8 mouse cellular contexts compared by ENCODE assay signal in genomic region chr4:141559898-141560263, GRCm38 (mm10). TPM values are rescaled to one million over a fixed set of nuclear protein-coding genes. Genes with fewer than 3 reads are reported as not detected.
DNase-seq lines count a peak whose midpoint lies in the region; ATAC-seq and TF ChIP-seq lines count a peak whose summit lies in the region.

No protein-coding gene starts in this region.

- WGBS in neural tube, embryonic 11.5 days: 2% methylated on average over 9 of the region's 9 CpGs
- WGBS in embryonic facial prominence, embryonic 11.5 days: 3% methylated on average over 9 of the region's 9 CpGs
- under 1% methylated on average over 9 of the region's 9 CpGs for WGBS in liver, adult 2 months
- WGBS in midbrain, postnatal 0 days: 2% methylated on average over 9 of the region's 9 CpGs

- H3K79me2 ChIP-seq in liver, adult 2 months (ENCODE audit: control insufficient read depth, insufficient read depth, low read length): no peaks in the 10 kb centered on the region

- peak overlapping the region; percentile 53 for H3K9ac ChIP-seq in neural tube, embryonic 11.5 days (ENCODE audit: low read length)
- peak overlapping the region; percentile 44 for H3K9ac ChIP-seq in embryonic facial prominence, embryonic 11.5 days (replicated peaks; ENCODE audit: low read length)
- H3K9ac ChIP-seq in liver, adult 2 months (ENCODE audit: low read depth, low read length): peak overlapping the region; percentile 57
- peak overlapping the region; percentile 67 for H3K9ac ChIP-seq in midbrain, postnatal 0 days (replicated peaks; ENCODE audit: low read length, poor library complexity, severe bottlenecking)

- H3K4me2 ChIP-seq in neural tube, embryonic 11.5 days (ENCODE audit: low read depth): peak overlapping the region; percentile 65
- peak overlapping the region; percentile 72 for H3K4me2 ChIP-seq in embryonic facial prominence, embryonic 11.5 days (ENCODE audit: low read depth, low read length)
- peak overlapping the region; percentile 71 for H3K4me2 ChIP-seq in midbrain, postnatal 0 days (ENCODE audit: low read depth, low read length, poor library complexity, severe bottlenecking)

- 0 out of 2 replicates have a peak, but pooled peaks have one; percentile 23 for TF ChIP-seq POLR2A in liver, adult 2 months (IDR thresholded peaks at IDR 0.05; ENCODE audit: extremely low read depth, insufficient read depth, low read length)

- ATAC-seq in neural tube, embryonic 11.5 days (ENCODE audit: insufficient read depth, low FRiP score, low TSS enrichment): peak; percentile 62; the same call in 1 of the 2 replicates
- 0 out of 2 replicates have a peak, but pooled peaks have one; percentile 36 for ATAC-seq in embryonic facial prominence, embryonic 11.5 days (replicated peaks; ENCODE audit: insufficient number of reproducible peaks, low FRiP score, low TSS enrichment, low read depth)
- peak; percentile 65; the same call in 1 of the 2 replicates for ATAC-seq in midbrain, postnatal 0 days (ENCODE audit: low FRiP score)

- H3K4me1 ChIP-seq in neural tube, embryonic 11.5 days (ENCODE audit: control insufficient read depth, insufficient read depth, low read length): 0 out of 2 replicates have a peak, but pooled peaks cover 6% of the 10 kb centered on the region
- no peaks in the 10 kb centered on the region for H3K4me1 ChIP-seq in embryonic facial prominence, embryonic 11.5 days (ENCODE audit: control insufficient read depth, insufficient read depth, low read length)
- H3K4me1 ChIP-seq in liver, adult 2 months (ENCODE audit: control insufficient read depth, insufficient read depth, low read length): peaks cover 5% of the 10 kb centered on the region
- no peaks in the 10 kb centered on the region for H3K4me1 ChIP-seq in midbrain, postnatal 0 days (ENCODE audit: insufficient read depth, low read length)

- H3K27ac ChIP-seq in neural tube, embryonic 11.5 days (ENCODE audit: low read depth, low read length): peak overlapping the region; percentile 39; the same call in 1 of the 2 replicates
- peak overlapping the region; percentile 63 for H3K27ac ChIP-seq in embryonic facial prominence, embryonic 11.5 days (replicated peaks; ENCODE audit: low read depth, low read length)
- H3K27ac ChIP-seq in liver, adult 2 months (replicated peaks; ENCODE audit: insufficient read depth, low read depth, low read length): peak overlapping the region; percentile 81
- peak overlapping the region; percentile 93 for H3K27ac ChIP-seq in midbrain, postnatal 0 days (ENCODE audit: low read depth, low read length)

- peak overlapping the region; percentile 37 for H3K4me3 ChIP-seq in neural tube, embryonic 11.5 days (ENCODE audit: low read depth, low read length)
- peak overlapping the region; percentile 38 for H3K4me3 ChIP-seq in embryonic facial prominence, embryonic 11.5 days (ENCODE audit: low read depth, low read length)
- H3K4me3 ChIP-seq in liver, adult 2 months (ENCODE audit: insufficient read depth, low read depth, low read length): peak overlapping the region; percentile 36
- H3K4me3 ChIP-seq in midbrain, postnatal 0 days (ENCODE audit: low read depth, low read length): peak overlapping the region; percentile 35

- peak; percentile 97 for TF ChIP-seq CTCF in liver, adult 2 months (IDR thresholded peaks at IDR 0.05; ENCODE audit: low read depth, low read length)
- TF ChIP-seq CTCF in midbrain, postnatal 0 days (IDR thresholded peaks at IDR 0.05): peak; percentile 96

- no peaks in the 10 kb centered on the region for H3K36me3 ChIP-seq in neural tube, embryonic 11.5 days (ENCODE audit: control insufficient read depth, insufficient read depth, low read length)
- H3K36me3 ChIP-seq in embryonic facial prominence, embryonic 11.5 days (replicated peaks; ENCODE audit: control insufficient read depth, insufficient read depth, low read depth, low read length): no peaks in the 10 kb centered on the region
- H3K36me3 ChIP-seq in liver, adult 2 months (ENCODE audit: control insufficient read depth, insufficient read depth, low read length): no peaks in the 10 kb centered on the region
- H3K36me3 ChIP-seq in midbrain, postnatal 0 days (ENCODE audit: insufficient read depth, low read length): no peaks in the 10 kb centered on the region

- no peaks in the 10 kb centered on the region for H3K9me3 ChIP-seq in neural tube, embryonic 11.5 days (ENCODE audit: control insufficient read depth, low read length)
- H3K9me3 ChIP-seq in embryonic facial prominence, embryonic 11.5 days (replicated peaks; ENCODE audit: control insufficient read depth, low read length): no peaks in the 10 kb centered on the region
- no peaks in the 10 kb centered on the region for H3K9me3 ChIP-seq in midbrain, postnatal 0 days (ENCODE audit: low read length)

- H3K27me3 ChIP-seq in neural tube, embryonic 11.5 days (ENCODE audit: control insufficient read depth, insufficient read depth, low read length): no peaks in the 10 kb centered on the region
- no peaks in the 10 kb centered on the region for H3K27me3 ChIP-seq in embryonic facial prominence, embryonic 11.5 days (ENCODE audit: control insufficient read depth, insufficient read depth, low read length)
- H3K27me3 ChIP-seq in liver, adult 2 months (ENCODE audit: control insufficient read depth, insufficient read depth, low read length): no peaks in the 10 kb centered on the region
- no peaks in the 10 kb centered on the region for H3K27me3 ChIP-seq in midbrain, postnatal 0 days (ENCODE audit: insufficient read depth, low read length)

- DNase-seq in neural tube, embryonic 11.5 days (ENCODE audit: low spot score): peak; percentile 78
- no peak for DNase-seq in neural tube, embryonic 10.5 days (ENCODE audit: extremely low spot score, low spot score)
- peak; percentile 90 for DNase-seq in embryonic facial prominence, embryonic 11.5 days (ENCODE audit: low spot score)
- peak; percentile 85 for DNase-seq in heart, adult 8-10 months (ENCODE audit: low spot score)
- DNase-seq in kidney, adult 8-10 months: peak; percentile 82 to 86
- peak; percentile 84 for DNase-seq in liver, adult 2 months (ENCODE audit: extremely low read depth, low read depth, low spot score)
- DNase-seq in midbrain, postnatal 0 days (ENCODE audit: low spot score): peak; percentile 83
- DNase-seq in spleen, postnatal 36 days (ENCODE audit: low spot score in 2 of 2): peak; percentile 72 to 82

RNA-seq across cellular contexts. Expression of gene Spen, which starts 21.5 kb away (rescaled TPM):
- 13.9 and 16.2 TPM in 2 replicates for polyA plus RNA-seq in neural tube, embryonic 11.5 days (2014; fragmentation: Nextera tagmentation; extraction: Ambion mirVana)
- 11.0 and 13.7 TPM in 2 replicates for polyA plus RNA-seq in embryonic facial prominence, embryonic 11.5 days (2014; fragmentation: Nextera tagmentation; extraction: Ambion mirVana)
- total RNA-seq in heart, adult 8-10 months (2022): 10 to 100 TPM; 29.2 to 32.2 (median 30.1) TPM
- 8.1 and 9.1 TPM in 2 replicates for total RNA-seq in liver, adult 2 months (2014; rRNA removed)
- 5.9 and 7.5 TPM in 2 replicates for polyA plus RNA-seq in liver, adult 2 months (2012; rRNA removed)
- total RNA-seq in midbrain, postnatal 0 days (2014; rRNA removed): 20.0 and 23.2 TPM in 2 replicates
- 8.6 and 13.6 TPM in 2 replicates for polyA plus RNA-seq in midbrain, postnatal 0 days (2015; fragmentation: Nextera tagmentation; extraction: Ambion mirVana)

RNA-seq across cellular contexts. Expression of gene Fblim1, which starts 46.0 kb away (rescaled TPM):
- 31.5 and 34.9 TPM in 2 replicates for polyA plus RNA-seq in neural tube, embryonic 11.5 days (2014; fragmentation: Nextera tagmentation; extraction: Ambion mirVana)
- 59.3 and 61.3 TPM in 2 replicates for polyA plus RNA-seq in embryonic facial prominence, embryonic 11.5 days (2014; fragmentation: Nextera tagmentation; extraction: Ambion mirVana)
- 100 to 1,000 TPM; 221 to 281 (median 251) TPM for total RNA-seq in heart, adult 8-10 months (2022)
- total RNA-seq in liver, adult 2 months (2014; rRNA removed): 0.37 and 0.74 TPM in 2 replicates
- polyA plus RNA-seq in liver, adult 2 months (2012; rRNA removed): 0.86 and 1.2 TPM in 2 replicates
- 24.0 and 26.2 TPM in 2 replicates for total RNA-seq in midbrain, postnatal 0 days (2014; rRNA removed)
- polyA plus RNA-seq in midbrain, postnatal 0 days (2015; fragmentation: Nextera tagmentation; extraction: Ambion mirVana): 23.1 and 24.1 TPM in 2 replicates

RNA-seq across cellular contexts. Expression of gene Tmem82, which starts 58.6 kb away (rescaled TPM):
- 0.50 and 0.61 TPM in 2 replicates for polyA plus RNA-seq in neural tube, embryonic 11.5 days (2014; fragmentation: Nextera tagmentation; extraction: Ambion mirVana)
- 0.17 and 0.42 TPM in 2 replicates for polyA plus RNA-seq in embryonic facial prominence, embryonic 11.5 days (2014; fragmentation: Nextera tagmentation; extraction: Ambion mirVana)
- total RNA-seq in heart, adult 8-10 months (2022): 10 to 100 TPM; 15.0 to 19.3 (median 16.5) TPM
- total RNA-seq in liver, adult 2 months (2014; rRNA removed): 9.3 and 12.6 TPM in 2 replicates
- polyA plus RNA-seq in liver, adult 2 months (2012; rRNA removed): 34.7 and 39.5 TPM in 2 replicates
- total RNA-seq in midbrain, postnatal 0 days (2014; rRNA removed): 0.33 and 1.4 TPM in 2 replicates
- polyA plus RNA-seq in midbrain, postnatal 0 days (2015; fragmentation: Nextera tagmentation; extraction: Ambion mirVana): 0.68 and 0.85 TPM in 2 replicates

Comparison
In these comparisons a context has a peak if more than half of its experiments do, and no peak if none do; other contexts are left out.
1. H3K27ac ChIP-seq: peak in every context shown above with its lines; median percentile 93 in midbrain, postnatal 0 days; 81 in liver, adult 2 months; 63 in embryonic facial prominence, embryonic 11.5 days; 39 in neural tube, embryonic 11.5 days.
2. RNA of gene Fblim1, which starts 46.0 kb away (polyA plus RNA-seq): 59.3 to 61.3 TPM in embryonic facial prominence, embryonic 11.5 days, 31.5 to 34.9 TPM in neural tube, embryonic 11.5 days and 23.1 to 24.1 TPM in midbrain, postnatal 0 days; 0.86 to 1.2 TPM in liver, adult 2 months; every median in the first group is over 10 times any median in the second.
3. RNA of gene Tmem82, which starts 58.6 kb away (polyA plus RNA-seq): 34.7 to 39.5 TPM in liver, adult 2 months; 0.68 to 0.85 TPM in midbrain, postnatal 0 days, 0.50 to 0.61 TPM in neural tube, embryonic 11.5 days and 0.17 to 0.42 TPM in embryonic facial prominence, embryonic 11.5 days; every median in the first group is over 10 times any median in the second.
4. Peak in every context shown above with its lines, with median percentiles within 50 percentile points of each other: ATAC-seq, H3K4me2 ChIP-seq, H3K4me3 ChIP-seq and H3K9ac ChIP-seq.